Mouse (Mus musculus): Measurements from ENCODE around the gene Uts2r. TPM values are rescaled to one million over a fixed set of nuclear protein-coding genes. Genes with fewer than 3 reads are reported as not detected.

Gene Uts2r
- not detected in 2 replicates for polyA plus RNA-seq (2015; fragmentation: Nextera tagmentation; extraction: Ambion mirVana)

- H3K9me3 ChIP-seq = no peaks in the 10 kb centered on the region
- no peak for ATAC-seq
- H3K9ac ChIP-seq = no peak within 1 kb of the TSS
- no peak within 1 kb of the TSS for H3K4me2 ChIP-seq (replicated peaks)
- 80% methylated on average over 5 of the region's 5 CpGs for WGBS
- H3K36me3 ChIP-seq = no peaks in the 10 kb centered on the region
- H3K4me3 ChIP-seq (replicated peaks) = no peak within 1 kb of the TSS
- H3K27me3 ChIP-seq (replicated peaks) = peaks cover 30% of the 10 kb centered on the region
- H3K27ac ChIP-seq = no peak within 1 kb of the TSS
- peaks cover 4% of the 10 kb centered on the region; the same call in 1 of the 2 replicates for H3K4me1 ChIP-seq (replicated peaks)
Observed at GRCm38 (mm10) chr11:121159971-121160370, at the start of gene Uts2r. Gene Uts2r, plus strand, starts transcription at chr11:121160271.

- no peak for ATAC-seq
- Histone ChIP-seq H3K4me2 (replicated peaks) (no peak overlapping the region), H3K27me3 (replicated peaks) (no peaks in the 10 kb centered on the region), H3K9ac (no peak overlapping the region), H3K4me3 (replicated peaks) (no peak overlapping the region), H3K4me1 (replicated peaks) (0 out of 2 replicates have a peak, but pooled peaks cover 2% of the 10 kb centered on the region), H3K9me3 (no peaks in the 10 kb centered on the region), H3K36me3 (no peaks in the 10 kb centered on the region), H3K27ac (no peak overlapping the region)
- 93% methylated on average over 3 of the region's 3 CpGs for WGBS
Observed at GRCm38 (mm10) chr11:121111051-121111450, 49.0 kb upstream of the Uts2r start.

GRCm38 (mm10) chr11:121111601-121112000 is 48.5 kb upstream of the Uts2r start:
- no peak overlapping the region for H3K4me2 ChIP-seq (replicated peaks)
- H3K9ac ChIP-seq = no peak overlapping the region
- H3K27ac ChIP-seq = no peak overlapping the region
- ATAC-seq = no peak
- H3K36me3 ChIP-seq = no peaks in the 10 kb centered on the region
- H3K9me3 ChIP-seq = no peaks in the 10 kb centered on the region
- WGBS = 84% methylated on average over 1 of the region's 1 CpGs
- no peak overlapping the region for H3K4me3 ChIP-seq (replicated peaks)
- no peaks in the 10 kb centered on the region for H3K27me3 ChIP-seq (replicated peaks)
- 0 out of 2 replicates have a peak, but pooled peaks cover 2% of the 10 kb centered on the region for H3K4me1 ChIP-seq (replicated peaks)

- Histone ChIP-seq H3K9me3 (no peaks in the 10 kb centered on the region), H3K27me3 (replicated peaks) (no peaks in the 10 kb centered on the region), H3K4me2 (replicated peaks) (no peak overlapping the region), H3K4me3 (replicated peaks) (no peak overlapping the region), H3K4me1 (replicated peaks) (0 out of 2 replicates have a peak, but pooled peaks cover 2% of the 10 kb centered on the region), H3K9ac (no peak overlapping the region), H3K27ac (no peak overlapping the region), H3K36me3 (no peaks in the 10 kb centered on the region)
- ATAC-seq = no peak
- WGBS = 73% methylated on average over 5 of the region's 5 CpGs
Observed at GRCm38 (mm10) chr11:121112091-121112775, 47.8 kb upstream of the Uts2r start.

- 90% methylated on average over 18 of the region's 18 CpGs for WGBS
- ATAC-seq = no peak
- Histone ChIP-seq H3K9me3 (no peaks in the 10 kb centered on the region), H3K27me3 (replicated peaks) (no peaks in the 10 kb centered on the region), H3K9ac (no peak overlapping the region), H3K36me3 (no peaks in the 10 kb centered on the region), H3K4me3 (replicated peaks) (no peak overlapping the region), H3K4me2 (replicated peaks) (no peak overlapping the region), H3K4me1 (replicated peaks) (no peaks in the 10 kb centered on the region), H3K27ac (no peak overlapping the region)
Observed at GRCm38 (mm10) chr11:121118106-121118505, 42.0 kb upstream of the Uts2r start.

- H3K27ac ChIP-seq = no peak within 1 kb of the TSS
- H3K9me3 ChIP-seq = no peaks in the 10 kb centered on the region
- WGBS = 87% methylated on average over 3 of the region's 3 CpGs
- H3K27me3 ChIP-seq (replicated peaks) = no peaks in the 10 kb centered on the region
- ATAC-seq = no peak
- no peak within 1 kb of the TSS for H3K4me3 ChIP-seq (replicated peaks)
- no peak within 1 kb of the TSS for H3K4me2 ChIP-seq (replicated peaks)
- H3K4me1 ChIP-seq (replicated peaks) = no peaks in the 10 kb centered on the region
- H3K9ac ChIP-seq = no peak within 1 kb of the TSS
- no peaks in the 10 kb centered on the region for H3K36me3 ChIP-seq
Observed at GRCm38 (mm10) chr11:121118577-121118976, 41.5 kb upstream of the Uts2r start, which contains the start of gene Tex19.2. Gene Tex19.2, minus strand, starts transcription at chr11:121118677.

GRCm38 (mm10) chr11:121121151-121121550 is 38.9 kb upstream of the Uts2r start:
- Histone ChIP-seq H3K27ac (no peak overlapping the region), H3K4me2 (replicated peaks) (no peak overlapping the region), H3K27me3 (replicated peaks) (no peaks in the 10 kb centered on the region), H3K9me3 (no peaks in the 10 kb centered on the region), H3K9ac (no peak overlapping the region), H3K4me3 (replicated peaks) (no peak overlapping the region), H3K4me1 (replicated peaks) (no peaks in the 10 kb centered on the region), H3K36me3 (no peaks in the 10 kb centered on the region)
- 58% methylated on average over 3 of the region's 3 CpGs for WGBS
- ATAC-seq = no peak

GRCm38 (mm10) chr11:121122024-121122670 is 37.9 kb upstream of the Uts2r start:
- no peak overlapping the region for H3K4me2 ChIP-seq (replicated peaks)
- no peak for ATAC-seq
- H3K4me3 ChIP-seq (replicated peaks) = no peak overlapping the region
- H3K36me3 ChIP-seq = no peaks in the 10 kb centered on the region
- WGBS = 34% methylated on average over 2 of the region's 2 CpGs
- H3K9ac ChIP-seq = no peak overlapping the region
- no peaks in the 10 kb centered on the region for H3K27me3 ChIP-seq (replicated peaks)
- no peaks in the 10 kb centered on the region for H3K9me3 ChIP-seq
- no peak overlapping the region for H3K27ac ChIP-seq
- H3K4me1 ChIP-seq (replicated peaks) = no peaks in the 10 kb centered on the region

- Histone ChIP-seq H3K4me2 (replicated peaks) (no peak overlapping the region), H3K36me3 (no peaks in the 10 kb centered on the region), H3K27me3 (replicated peaks) (no peaks in the 10 kb centered on the region), H3K9me3 (no peaks in the 10 kb centered on the region), H3K4me1 (replicated peaks) (no peaks in the 10 kb centered on the region), H3K9ac (no peak overlapping the region), H3K27ac (no peak overlapping the region), H3K4me3 (replicated peaks) (no peak overlapping the region)
- 89% methylated on average over 4 of the region's 4 CpGs for WGBS
- ATAC-seq = no peak
Observed at GRCm38 (mm10) chr11:121123438-121123837, 36.6 kb upstream of the Uts2r start.

GRCm38 (mm10) chr11:121125522-121126172 is 34.4 kb upstream of the Uts2r start:
- Histone ChIP-seq H3K36me3 (no peaks in the 10 kb centered on the region), H3K4me2 (replicated peaks) (no peak overlapping the region), H3K27me3 (replicated peaks) (no peaks in the 10 kb centered on the region), H3K9ac (no peak overlapping the region), H3K27ac (no peak overlapping the region), H3K9me3 (no peaks in the 10 kb centered on the region), H3K4me1 (replicated peaks) (no peaks in the 10 kb centered on the region), H3K4me3 (replicated peaks) (no peak overlapping the region)
- WGBS = 76% methylated on average over 3 of the region's 3 CpGs
- no peak for ATAC-seq

GRCm38 (mm10) chr11:121126395-121126794 is 33.7 kb upstream of the Uts2r start:
- Histone ChIP-seq H3K9ac (no peak overlapping the region), H3K9me3 (no peaks in the 10 kb centered on the region), H3K4me1 (replicated peaks) (no peaks in the 10 kb centered on the region), H3K36me3 (no peaks in the 10 kb centered on the region), H3K4me3 (replicated peaks) (no peak overlapping the region), H3K27ac (no peak overlapping the region), H3K27me3 (replicated peaks) (no peaks in the 10 kb centered on the region), H3K4me2 (replicated peaks) (no peak overlapping the region)
- no peak for ATAC-seq
- WGBS = 76% methylated on average over 1 of the region's 1 CpGs

GRCm38 (mm10) chr11:121127441-121127840 is 32.6 kb upstream of the Uts2r start:
- Histone ChIP-seq H3K4me3 (replicated peaks) (no peak overlapping the region), H3K9ac (no peak overlapping the region), H3K4me1 (replicated peaks) (no peaks in the 10 kb centered on the region), H3K4me2 (replicated peaks) (no peak overlapping the region), H3K27ac (no peak overlapping the region), H3K9me3 (no peaks in the 10 kb centered on the region), H3K36me3 (no peaks in the 10 kb centered on the region), H3K27me3 (replicated peaks) (no peaks in the 10 kb centered on the region)
- no peak for ATAC-seq
- WGBS = 82% methylated on average over 3 of the region's 3 CpGs
